Mouse (Mus musculus) fibroblast of lung, adult 2 months (primary cell): ENCODE results near the gene Zcchc14.
A peak's percentile ranks its signal among the peaks of the same experiment; 100 is the strongest.
"Not testable (repeated sequence)": the region's sequence is repeated elsewhere in the genome, so short reads cannot be mapped to it uniquely, and the experiment has no call there.

Experiments
- DNase-seq: peaks from one replicate; pipeline ENCODE4 v3.0.0-alpha.2; 2011; ENCODE audit warnings: low read depth

Gene Zcchc14

DNA sequence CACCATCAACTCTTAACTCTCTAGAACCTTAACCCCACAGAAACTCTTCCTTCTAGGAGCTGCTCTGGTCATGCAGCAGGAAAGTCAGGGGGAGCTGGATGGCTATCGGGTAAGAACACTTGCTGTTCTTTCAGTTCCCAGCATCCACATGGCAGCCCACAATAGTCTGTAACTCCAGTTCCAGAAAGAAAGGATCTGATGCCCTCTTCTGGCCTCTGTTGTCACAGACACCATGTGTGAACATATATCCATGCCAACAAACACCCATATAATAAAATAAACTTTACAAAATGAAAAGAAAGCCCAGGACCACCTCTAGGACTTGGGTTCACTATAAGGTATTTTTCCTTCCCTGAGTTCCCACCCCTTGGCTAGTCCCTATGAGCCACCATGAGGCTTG is 30.8 kb downstream of the Zcchc14 start:
- DNase-seq, result no peak

GRCm38 (mm10) chr8:121620801-121621516 is 31.7 kb downstream of the Zcchc14 start:
- no peak for DNase-seq

DNA sequence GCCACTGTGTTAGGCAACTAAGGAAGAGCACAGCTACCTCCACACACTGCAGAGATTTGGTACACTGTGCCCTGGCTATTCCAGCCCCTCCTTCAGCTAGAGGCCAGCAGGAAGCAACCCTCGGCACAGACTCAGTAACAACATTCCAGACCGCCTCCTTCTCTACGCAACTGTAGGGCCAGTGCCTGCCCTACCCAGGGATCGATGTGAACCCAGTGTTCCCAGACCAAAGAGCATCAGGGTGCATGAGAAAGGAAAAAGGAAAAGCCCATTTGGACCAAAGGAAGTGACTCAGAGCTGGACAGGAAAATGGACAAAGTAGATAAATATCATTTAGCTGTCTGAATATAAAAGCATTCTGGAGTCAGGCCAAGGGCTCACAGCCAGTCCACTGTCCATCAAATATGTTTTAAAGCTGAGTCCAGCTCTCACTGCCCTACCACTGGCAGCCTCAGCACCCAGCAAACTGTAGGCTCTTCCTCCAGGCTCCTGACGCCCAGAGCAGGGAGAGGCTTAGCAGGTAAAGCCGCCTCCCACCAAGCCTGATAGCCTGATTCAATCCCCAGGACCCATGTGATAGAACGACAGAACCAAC is 33.2 kb downstream of the Zcchc14 start:
- peak; percentile 94 for DNase-seq

- DNase-seq, result no peak
Measured at GRCm38 (mm10) chr8:121613419-121613818, 39.3 kb downstream of the Zcchc14 start.

DNA sequence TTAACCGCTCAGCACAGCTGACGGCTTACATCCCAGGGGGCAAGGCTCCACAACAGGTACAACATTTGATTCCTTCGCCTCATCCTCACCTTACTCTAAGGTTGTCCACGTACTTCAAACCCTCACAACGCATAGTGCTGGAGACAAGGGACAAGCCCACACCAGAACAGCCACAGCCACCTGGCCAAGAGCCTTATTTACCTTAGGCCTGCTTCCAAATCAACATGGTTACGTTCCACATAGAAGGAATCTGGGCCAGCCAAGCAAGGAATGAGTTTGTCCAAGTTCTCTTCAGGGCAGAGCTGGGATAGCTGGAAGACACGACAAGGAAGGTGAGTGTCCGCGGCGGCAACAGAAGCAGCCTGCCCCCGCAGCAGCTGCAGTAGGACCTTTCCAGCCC is 42.8 kb downstream of the Zcchc14 start:
- DNase-seq, result no peak

DNA sequence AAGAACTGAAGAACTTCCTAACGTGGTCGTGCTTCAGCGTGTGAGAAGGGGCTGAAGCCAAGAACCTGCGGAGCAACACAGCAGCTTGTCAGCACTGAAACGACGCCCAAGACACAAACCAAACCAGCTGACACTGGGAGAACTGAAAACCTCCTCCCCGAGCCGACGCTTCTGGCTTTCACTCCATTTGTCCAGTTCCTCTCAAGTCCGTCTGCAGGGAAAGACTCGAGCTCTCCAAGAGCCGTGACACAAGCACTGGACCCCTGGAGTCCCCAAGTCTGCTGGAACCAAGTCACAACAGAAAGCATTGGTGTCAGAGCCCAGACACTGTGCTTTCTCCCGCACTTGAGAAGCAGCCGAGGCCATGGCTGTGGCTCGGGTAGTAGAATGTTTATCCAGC is 43.5 kb downstream of the Zcchc14 start:
- no peak for DNase-seq

DNA sequence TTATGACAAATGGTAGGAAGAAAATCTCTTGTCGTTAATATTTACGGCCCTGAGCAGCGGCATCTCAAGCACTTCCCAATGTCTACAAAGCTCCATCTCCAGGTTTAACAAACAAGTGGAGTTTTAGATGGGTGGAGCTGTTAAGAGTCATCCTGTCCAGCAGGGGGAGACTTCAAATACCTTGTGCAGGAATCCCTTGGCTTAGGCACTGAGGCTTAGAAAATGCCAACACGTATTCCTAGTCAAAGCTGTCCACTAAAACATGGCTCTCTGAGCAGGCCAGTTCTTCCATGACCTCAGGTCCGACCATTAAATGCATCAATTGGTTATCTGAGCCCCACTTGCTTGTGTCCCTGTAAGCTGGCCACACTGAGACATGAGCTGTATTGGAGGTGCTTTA is 45.0 kb downstream of the Zcchc14 start:
- no peak for DNase-seq

DNA sequence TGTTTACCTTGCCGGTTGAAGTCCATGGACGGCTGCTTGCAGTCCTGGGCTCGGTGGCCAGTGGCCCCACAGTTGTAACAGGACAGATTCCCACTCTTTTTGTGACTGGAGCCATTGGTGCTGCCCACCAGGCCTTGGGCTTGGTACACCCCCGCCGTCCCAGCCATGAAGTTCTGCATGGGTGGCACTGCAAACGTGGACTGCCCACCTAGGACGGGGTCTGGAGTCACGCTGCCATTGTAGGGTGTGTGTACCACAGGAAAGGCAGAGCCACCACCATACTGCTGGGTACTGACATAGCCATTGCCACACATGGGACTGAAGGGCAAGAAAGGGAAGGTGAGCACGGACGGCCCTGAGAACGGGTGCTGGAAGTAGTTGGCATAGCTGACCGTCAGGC is 48.9 kb downstream of the Zcchc14 start:
- no peak for DNase-seq

- peak; percentile 85 for DNase-seq
Measured at GRCm38 (mm10) chr8:121602860-121603259, 49.8 kb downstream of the Zcchc14 start.

DNA sequence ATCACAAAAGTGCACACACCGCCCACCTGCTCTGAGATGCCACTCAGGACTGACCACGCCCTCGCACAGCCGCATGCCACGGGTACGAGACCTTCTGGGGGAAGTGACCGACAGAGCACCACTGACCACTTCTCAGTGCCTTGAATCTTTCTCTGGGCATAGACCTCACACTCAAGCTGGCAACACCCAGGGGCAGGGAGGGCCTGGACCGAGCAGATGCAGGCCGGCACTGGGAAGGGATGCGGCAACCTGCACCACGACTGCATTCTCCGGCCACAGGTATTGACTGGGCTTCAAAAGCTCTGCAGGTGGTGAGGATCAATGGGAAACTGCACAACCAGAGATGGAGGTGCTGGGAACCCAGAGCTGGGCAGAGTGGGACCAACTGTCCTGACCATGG is 50.3 kb downstream of the Zcchc14 start:
- DNase-seq, result no peak

DNA sequence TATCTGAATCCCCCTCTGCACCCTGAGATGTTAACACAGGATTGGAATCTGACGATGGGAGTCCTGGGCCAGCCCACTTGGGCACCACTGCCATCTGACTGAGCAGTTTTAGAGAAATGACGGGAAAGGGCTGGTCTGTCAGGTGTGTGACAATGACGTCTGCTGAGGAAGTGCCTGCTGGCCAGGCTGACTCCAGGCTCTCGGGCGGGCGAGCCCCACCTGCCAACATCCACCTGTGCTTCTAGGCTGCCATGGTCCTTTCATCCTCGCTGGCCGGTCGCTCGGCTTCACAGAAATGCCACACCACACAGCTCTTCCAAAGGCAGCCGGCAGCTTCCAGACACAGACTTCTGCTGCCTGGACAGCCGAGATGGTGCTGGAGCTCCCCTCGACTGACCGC is 52.9 kb downstream of the Zcchc14 start:
- no peak for DNase-seq

- DNase-seq, result no peak
Measured at GRCm38 (mm10) chr8:121598892-121599291, 53.8 kb downstream of the Zcchc14 start.

DNA sequence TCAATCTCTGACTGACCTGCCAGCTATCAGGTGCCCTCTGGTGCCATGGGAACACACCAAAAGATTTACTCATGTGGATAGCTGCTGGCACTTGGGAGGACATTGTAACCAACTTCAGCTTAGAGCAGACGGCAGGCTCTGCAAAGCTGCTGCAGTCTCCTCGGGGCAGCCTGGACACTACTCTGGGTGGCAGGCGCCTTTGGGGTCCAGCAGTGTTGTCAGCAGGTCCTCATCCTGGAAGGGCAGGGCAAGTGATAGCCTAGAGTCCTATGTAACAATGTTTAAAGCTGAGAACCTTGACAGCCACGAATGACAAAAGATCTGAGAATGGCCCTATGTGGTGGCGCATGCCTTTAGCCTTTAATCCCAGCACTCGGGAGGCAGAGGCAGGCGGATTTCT is 54.5 kb downstream of the Zcchc14 start:
- DNase-seq, result no peak

DNA sequence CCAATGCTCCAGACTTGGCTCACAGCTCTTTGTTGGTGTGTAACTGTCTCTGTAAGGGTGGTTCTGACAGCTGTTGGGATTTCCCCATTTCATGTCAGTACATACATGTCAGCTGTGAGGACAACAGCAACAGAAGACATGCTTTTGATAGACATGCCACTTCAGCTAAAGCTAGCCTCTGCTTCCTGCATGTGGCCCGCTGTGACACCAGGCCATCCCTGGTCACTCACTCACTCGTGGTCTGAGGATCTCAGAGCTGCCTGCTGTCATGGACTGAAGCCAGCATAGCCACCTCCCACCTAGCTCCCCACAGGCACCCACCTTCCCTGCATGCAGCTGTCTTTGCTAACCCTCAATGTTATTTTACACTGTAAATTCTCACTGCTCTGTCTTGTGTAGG is 55.2 kb downstream of the Zcchc14 start:
- not testable (repeated sequence) for DNase-seq

GRCm38 (mm10) chr8:121593983-121594382 is 58.7 kb downstream of the Zcchc14 start:
- DNase-seq, result no peak

- no peak for DNase-seq
Measured at GRCm38 (mm10) chr8:121593293-121593692, 59.4 kb downstream of the Zcchc14 start.

DNA sequence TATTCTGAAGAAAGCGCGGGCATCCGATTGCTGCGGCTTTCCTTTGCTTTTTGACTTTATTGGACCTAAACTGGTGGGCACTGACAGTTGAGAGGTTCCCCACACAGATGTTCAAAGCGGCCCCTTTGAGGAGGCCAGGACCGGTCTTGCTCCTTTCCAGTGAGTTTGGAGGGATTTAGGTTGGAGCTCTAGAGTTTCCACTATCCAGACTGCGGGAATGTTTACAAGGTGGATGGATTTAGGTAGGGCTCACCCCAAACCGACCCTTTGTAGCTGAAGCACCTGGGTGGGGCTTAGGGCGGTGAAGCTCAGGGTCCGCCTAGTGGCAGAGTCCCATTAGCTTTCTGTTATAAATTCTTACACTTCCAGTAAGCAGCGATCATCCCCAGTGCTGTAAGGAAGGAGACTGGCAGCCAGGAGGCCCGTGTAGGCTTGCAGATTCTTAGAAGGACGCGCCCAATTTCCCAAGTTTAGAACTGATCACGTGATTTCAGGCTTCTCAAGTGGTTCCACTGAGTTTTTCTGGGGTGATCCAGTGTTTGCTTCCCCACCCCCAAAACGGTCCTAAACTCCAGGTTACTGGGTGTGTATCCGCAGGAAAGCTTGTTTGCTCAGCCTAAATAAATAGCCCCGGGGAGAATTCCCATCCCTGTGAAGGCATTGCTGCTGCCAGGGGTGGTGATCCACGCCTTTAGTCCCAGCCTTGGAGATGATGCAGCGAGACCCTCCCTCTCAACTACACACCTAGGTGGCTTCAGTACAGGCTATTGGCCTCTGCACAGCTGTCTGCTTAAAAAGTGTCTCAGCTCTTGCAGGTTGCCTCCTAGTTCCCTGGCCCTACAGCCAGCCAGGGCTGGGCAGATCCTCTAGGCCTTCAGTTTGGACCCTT is 61.3 kb downstream of the Zcchc14 start:
- DNase-seq, result no peak

DNA sequence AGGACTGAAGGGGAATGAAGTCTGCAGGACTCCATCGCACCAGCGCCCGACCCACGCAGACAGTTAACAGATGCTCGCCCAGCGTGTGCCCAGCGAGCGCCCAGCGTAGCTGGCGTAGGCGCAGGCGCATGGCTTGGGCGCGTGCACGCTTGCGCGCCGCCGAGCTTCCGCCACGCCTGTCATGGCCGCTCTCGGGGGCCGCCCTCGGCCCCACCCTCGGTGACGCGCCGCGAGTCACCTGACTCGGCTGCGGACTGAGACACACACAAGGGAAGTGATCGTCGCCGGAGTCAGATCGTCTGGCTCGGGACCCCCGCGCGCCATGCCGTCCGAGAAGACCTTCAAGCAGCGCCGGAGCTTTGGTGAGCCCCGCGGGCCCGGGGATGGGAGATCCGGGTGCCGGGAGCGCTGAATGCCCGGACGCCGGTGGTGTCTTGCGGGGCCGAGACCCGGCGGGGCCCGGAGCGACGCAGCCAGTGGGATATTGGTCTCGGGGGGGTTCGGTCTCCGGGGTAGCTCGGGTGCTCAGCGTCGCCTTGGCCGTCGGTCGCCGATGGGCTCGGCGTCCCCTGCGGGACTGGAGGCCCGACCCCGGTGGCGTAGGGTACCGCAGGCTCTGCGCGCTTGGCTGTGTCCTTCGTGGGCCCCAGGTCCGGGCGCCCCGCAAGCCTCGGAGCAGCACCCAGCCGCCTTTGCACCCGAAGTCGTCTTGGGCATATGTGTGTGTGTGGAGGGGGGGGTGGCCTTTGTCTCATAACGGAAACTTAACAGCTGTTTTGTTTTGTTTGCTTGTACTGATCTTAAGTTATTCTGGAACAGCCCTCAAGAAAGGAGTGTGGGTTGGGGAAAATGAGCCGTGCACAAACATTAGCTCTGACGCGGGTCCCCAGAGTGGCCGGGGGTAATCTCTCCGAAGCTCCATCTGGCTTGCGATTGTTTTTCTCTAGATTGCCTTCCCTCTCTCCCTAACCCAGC is 62.2 kb downstream of the Zcchc14 start, which contains the start of gene Map1lc3b:
Gene Map1lc3b (plus strand): TSS at position 159 of the 975 bp plus-strand sequence.
- DNase-seq, result peak; percentile 87

GRCm38 (mm10) chr8:121589205-121589726 is 63.4 kb downstream of the Zcchc14 start:
- DNase-seq, result no peak

DNA sequence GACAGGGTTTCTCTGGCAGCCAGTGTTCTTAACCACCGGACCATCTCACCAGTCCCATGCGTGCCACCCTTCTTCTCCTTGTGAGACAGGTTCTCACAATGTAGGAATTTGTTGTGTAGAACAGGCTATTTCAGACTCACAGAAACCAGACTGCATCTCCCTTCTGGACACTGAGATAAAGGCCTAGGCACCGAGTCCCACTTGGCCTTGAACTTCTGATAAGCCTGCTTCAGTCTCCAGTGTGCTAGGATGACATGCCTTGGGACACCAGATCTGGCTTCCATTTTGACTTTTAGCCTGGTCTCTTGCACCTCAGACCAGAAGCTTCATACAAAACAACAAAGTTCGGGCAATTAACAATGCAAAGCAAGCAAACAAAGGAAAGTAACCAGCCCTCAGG is 64.0 kb downstream of the Zcchc14 start:
- DNase-seq, result no peak

- DNase-seq, result peak; percentile 98
Measured at GRCm38 (mm10) chr8:121585159-121585825, 67.4 kb downstream of the Zcchc14 start.
